Mouse (Mus musculus): ENCODE data around the gene Hscb. TPM values are rescaled to one million over a fixed set of nuclear protein-coding genes. Genes with fewer than 3 reads are reported as not detected.
"Not testable (repeated sequence)": the region's sequence is repeated elsewhere in the genome, so short reads cannot be mapped to it uniquely, and the experiment has no call there.

Hscb gene
- polyA plus RNA-seq, 1 experiment from 2014 or later = 51.3 TPM

GRCm38 (mm10) chr5:110857091-110857490 lies 17.5 kb upstream of the Hscb start:
- H3K4me3 ChIP-seq (replicated peaks; ENCODE audit: low read depth, low read length) = no peak overlapping the region
- no peaks in the 10 kb centered on the region for H3K27me3 ChIP-seq (ENCODE audit: insufficient read depth, low read length)
- no peaks in the 10 kb centered on the region for H3K9me3 ChIP-seq (replicated peaks; ENCODE audit: low read length)
- peak overlapping the region; percentile 31; the same call in 1 of the 2 replicates for H3K27ac ChIP-seq
- no peak for ATAC-seq (replicated peaks; ENCODE audit: low FRiP score, low read depth)
- H3K4me1 ChIP-seq (replicated peaks; ENCODE audit: insufficient read depth, low read length) = no peaks in the 10 kb centered on the region
- DNase-seq (ENCODE audit: low spot score) = peak; percentile 65
- TF ChIP-seq CTCF (IDR thresholded peaks at IDR 0.05; ENCODE audit: low read depth) = no peak
- H3K4me2 ChIP-seq (ENCODE audit: low read length) = no peak overlapping the region
- H3K36me3 ChIP-seq (ENCODE audit: insufficient read depth, low read length) = no peaks in the 10 kb centered on the region
- 50% methylated on average over 5 of the region's 5 CpGs for WGBS
- no peak overlapping the region for H3K9ac ChIP-seq (ENCODE audit: low read depth, low read length)

GRCm38 (mm10) chr5:110852990-110853389 lies 13.4 kb upstream of the Hscb start:
- H3K4me1 ChIP-seq (replicated peaks; ENCODE audit: insufficient read depth, low read length) = no peaks in the 10 kb centered on the region
- no peak overlapping the region for H3K9ac ChIP-seq (ENCODE audit: low read depth, low read length)
- H3K36me3 ChIP-seq (ENCODE audit: insufficient read depth, low read length) = no peaks in the 10 kb centered on the region
- H3K4me2 ChIP-seq (ENCODE audit: low read length) = no peak overlapping the region
- no peaks in the 10 kb centered on the region for H3K27me3 ChIP-seq (ENCODE audit: insufficient read depth, low read length)
- no peaks in the 10 kb centered on the region for H3K9me3 ChIP-seq (replicated peaks; ENCODE audit: low read length)
- WGBS = 94% methylated on average over 1 of the region's 1 CpGs
- no peak overlapping the region for H3K27ac ChIP-seq
- peak; percentile 39 for TF ChIP-seq CTCF (IDR thresholded peaks at IDR 0.05; ENCODE audit: low read depth)
- ATAC-seq (replicated peaks; ENCODE audit: low FRiP score, low read depth) (no peak), DNase-seq (ENCODE audit: low spot score) (no peak)
- no peak overlapping the region for H3K4me3 ChIP-seq (replicated peaks; ENCODE audit: low read depth, low read length)

GRCm38 (mm10) chr5:110841046-110841862 lies 1.7 kb upstream of the Hscb start:
- Histone ChIP-seq H3K4me3 (replicated peaks; ENCODE audit: low read depth, low read length) (no peak overlapping the region), H3K4me1 (replicated peaks; ENCODE audit: insufficient read depth, low read length) (peaks cover 6% of the 10 kb centered on the region; the same call in 1 of the 2 replicates), H3K4me2 (ENCODE audit: low read length) (no peak overlapping the region), H3K27me3 (ENCODE audit: insufficient read depth, low read length) (no peaks in the 10 kb centered on the region), H3K27ac (no peak overlapping the region), H3K36me3 (ENCODE audit: insufficient read depth, low read length) (0 out of 2 replicates have a peak, but pooled peaks cover 2% of the 10 kb centered on the region), H3K9me3 (replicated peaks; ENCODE audit: low read length) (no peaks in the 10 kb centered on the region), H3K9ac (ENCODE audit: low read depth, low read length) (no peak overlapping the region)
- no peak for ATAC-seq (replicated peaks; ENCODE audit: low FRiP score, low read depth)
- TF ChIP-seq CTCF (IDR thresholded peaks at IDR 0.05; ENCODE audit: low read depth) = no peak
- no peak for DNase-seq (ENCODE audit: low spot score)
- WGBS = 94% methylated on average over 14 of the region's 14 CpGs

- peak overlapping the region; percentile 82 for H3K4me2 ChIP-seq (ENCODE audit: low read length)
- peaks cover 6% of the 10 kb centered on the region; the same call in 1 of the 2 replicates for H3K4me1 ChIP-seq (replicated peaks; ENCODE audit: insufficient read depth, low read length)
- no peak for ATAC-seq (replicated peaks; ENCODE audit: low FRiP score, low read depth)
- 10% methylated on average over 4 of the region's 4 CpGs for WGBS
- peak overlapping the region; percentile 56 for H3K9ac ChIP-seq (ENCODE audit: low read depth, low read length)
- H3K4me3 ChIP-seq (replicated peaks; ENCODE audit: low read depth, low read length) = peak overlapping the region; percentile 66
- H3K9me3 ChIP-seq (replicated peaks; ENCODE audit: low read length) = no peaks in the 10 kb centered on the region
- H3K27ac ChIP-seq = peak overlapping the region; percentile 81
- H3K27me3 ChIP-seq (ENCODE audit: insufficient read depth, low read length) = no peaks in the 10 kb centered on the region
- H3K36me3 ChIP-seq (ENCODE audit: insufficient read depth, low read length) = 0 out of 2 replicates have a peak, but pooled peaks cover 2% of the 10 kb centered on the region
- peak; percentile 40 for DNase-seq (ENCODE audit: low spot score)
- TF ChIP-seq CTCF (IDR thresholded peaks at IDR 0.05; ENCODE audit: low read depth) = peak; percentile 61; the same call in 1 of the 2 replicates
These were observed 888 bp upstream of the Hscb start for GRCm38 (mm10) chr5:110840465-110840864.

DNA sequence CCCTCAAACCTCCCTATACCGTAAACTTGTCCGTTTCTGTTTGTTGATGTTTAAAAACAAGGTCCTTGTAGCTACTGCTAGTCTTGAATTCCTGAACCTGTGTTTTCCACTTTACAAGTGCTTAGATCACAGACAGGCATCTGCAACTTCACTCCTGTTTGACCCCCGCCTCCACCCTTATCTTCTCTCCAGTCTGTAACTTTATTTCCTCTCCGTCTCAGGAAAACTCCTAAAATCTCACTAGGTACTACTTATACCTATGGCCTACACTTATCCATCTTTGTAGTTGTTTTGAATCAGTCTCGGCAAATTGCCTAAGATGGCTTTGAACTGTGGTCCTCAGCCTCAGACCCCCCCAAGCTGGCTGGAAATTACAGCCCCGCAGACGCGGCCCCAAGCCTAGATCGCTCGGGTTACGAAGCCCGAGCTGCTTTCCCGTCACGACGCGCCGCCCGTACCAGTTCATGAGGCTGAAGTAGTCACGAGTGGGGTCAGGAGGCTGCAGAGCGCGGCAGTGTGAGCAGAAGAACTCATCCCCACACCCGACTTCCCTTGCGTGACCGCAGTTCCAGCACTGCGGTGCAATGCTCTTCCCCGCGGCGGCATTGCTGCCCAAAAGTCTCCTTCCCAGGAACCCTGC lies 419 bp downstream of the Hscb start:
- H3K27ac ChIP-seq = peak overlapping the region; percentile 91
- no peak for TF ChIP-seq CTCF (IDR thresholded peaks at IDR 0.05; ENCODE audit: low read depth)
- peaks cover 6% of the 10 kb centered on the region; the same call in 1 of the 2 replicates for H3K4me1 ChIP-seq (replicated peaks; ENCODE audit: insufficient read depth, low read length)
- 6% methylated on average over 28 of the region's 28 CpGs for WGBS
- no peaks in the 10 kb centered on the region for H3K27me3 ChIP-seq (ENCODE audit: insufficient read depth, low read length)
- no peak for ATAC-seq (replicated peaks; ENCODE audit: low FRiP score, low read depth)
- H3K36me3 ChIP-seq (ENCODE audit: insufficient read depth, low read length) = no peaks in the 10 kb centered on the region
- H3K9me3 ChIP-seq (replicated peaks; ENCODE audit: low read length) = no peaks in the 10 kb centered on the region
- H3K9ac ChIP-seq (ENCODE audit: low read depth, low read length) = peak overlapping the region; percentile 68
- peak overlapping the region; percentile 82 for H3K4me2 ChIP-seq (ENCODE audit: low read length)
- DNase-seq (ENCODE audit: low spot score) = peak; percentile 21
- H3K4me3 ChIP-seq (replicated peaks; ENCODE audit: low read depth, low read length) = peak overlapping the region; percentile 66

DNA sequence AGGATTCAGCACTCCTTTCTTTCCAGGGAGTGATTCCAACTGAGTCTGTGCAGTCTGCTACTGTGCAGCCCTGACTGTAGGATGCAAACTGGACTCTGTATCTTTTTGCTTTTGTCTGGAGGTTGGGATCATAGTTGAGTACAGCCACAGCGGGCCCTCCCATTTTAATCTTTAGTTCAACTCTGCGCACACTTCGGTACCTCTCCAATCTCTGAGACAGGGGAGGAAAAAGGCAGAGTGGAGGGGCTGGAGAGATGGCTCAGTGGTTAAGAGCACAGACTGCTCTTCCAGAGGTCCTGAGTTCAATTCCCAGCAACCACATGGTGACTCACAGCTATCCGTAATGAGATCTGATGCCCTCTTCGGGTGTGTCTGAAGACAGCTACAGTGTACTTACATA lies 1.6 kb downstream of the Hscb start:
- ATAC-seq (replicated peaks; ENCODE audit: low FRiP score, low read depth); H3K4me3 ChIP-seq (replicated peaks; ENCODE audit: low read depth, low read length); DNase-seq (ENCODE audit: low spot score); H3K4me2 ChIP-seq (ENCODE audit: low read length); H3K4me1 ChIP-seq (replicated peaks; ENCODE audit: insufficient read depth, low read length); H3K27ac ChIP-seq; H3K9me3 ChIP-seq (replicated peaks; ENCODE audit: low read length); H3K9ac ChIP-seq (ENCODE audit: low read depth, low read length); H3K27me3 ChIP-seq (ENCODE audit: insufficient read depth, low read length); H3K36me3 ChIP-seq (ENCODE audit: insufficient read depth, low read length): not testable (repeated sequence)
- WGBS = 96% methylated on average over 5 of the region's 5 CpGs

Measured in kidney, postnatal 0 days (tissue).